ENCODE assay signal across 19 mouse cellular contexts in genomic region chr5:135579331-135579751, GRCm38 (mm10). TPM values are rescaled to one million over a fixed set of nuclear protein-coding genes. Genes with fewer than 3 reads are reported as not detected.
DNase-seq lines count a peak whose midpoint lies in the region; ATAC-seq and TF ChIP-seq lines count a peak whose summit lies in the region.
"Had no signal": no experiment of that assay in that cellular context is flagged by ENCODE, and none has a peak within 500 bp of the region (broad histone marks: within the 10 kb centered on the region; RNA-seq: fewer than 3 reads in every experiment).

No protein-coding gene starts in this region.

- peak; percentile 33 for DNase-seq in hindbrain, embryonic 14.5 days (ENCODE audit: low spot score)
- DNase-seq in R1 (ENCODE audit: low read depth, low spot score): peak; percentile 44
- DNase-seq in layer of hippocampus, adult 18-20 months (ENCODE audit: low spot score in 2 of 2): peak; percentile 59 to 71
- DNase-seq in left cerebral cortex, postnatal 36 days (ENCODE audit: low spot score in 2 of 2): peak; percentile 34 to 57
- no peak for DNase-seq in kidney, adult 9 months
- DNase-seq in lung, postnatal 0 days (ENCODE audit: low spot score): no peak
- DNase-seq: adrenal gland, postnatal 25 days; cerebellum, postnatal 25 days; kidney, postnatal 36 days; spleen, adult 18-20 months had no signal

- intact Hi-C loops in left cerebral cortex, postnatal 36 days (cut with DNase I): no loop called here

- no peak overlapping the region for H3K4me2 ChIP-seq in hindbrain, embryonic 14.5 days (replicated peaks)
- no peak overlapping the region for H3K4me2 ChIP-seq in hindbrain, embryonic 13.5 days
- no peak overlapping the region for H3K4me2 ChIP-seq in lung, postnatal 0 days (replicated peaks; ENCODE audit: low read depth, low read length)
- H3K4me2 ChIP-seq: heart, embryonic 12.5 days; liver, embryonic 15.5 days had no signal

- H3K4me3 ChIP-seq in hindbrain, embryonic 14.5 days (replicated peaks; ENCODE audit: low read length): no peak overlapping the region
- H3K4me3 ChIP-seq in hindbrain, embryonic 13.5 days: no peak overlapping the region
- H3K4me3 ChIP-seq in lung, postnatal 0 days (ENCODE audit: low read depth, low read length): no peak overlapping the region
- H3K4me3 ChIP-seq: heart, embryonic 12.5 days; liver, embryonic 15.5 days; megakaryocyte, embryonic 14.5 days had no signal

- no peak overlapping the region for H3K9ac ChIP-seq in hindbrain, embryonic 14.5 days
- H3K9ac ChIP-seq in hindbrain, embryonic 13.5 days: no peak overlapping the region
- no peak overlapping the region for H3K9ac ChIP-seq in lung, postnatal 0 days (replicated peaks; ENCODE audit: low read depth)
- H3K9ac ChIP-seq: heart, embryonic 12.5 days; liver, embryonic 15.5 days had no signal

- no peak overlapping the region for H3K27ac ChIP-seq in hindbrain, embryonic 14.5 days
- H3K27ac ChIP-seq in hindbrain, embryonic 13.5 days: no peak overlapping the region
- no peak overlapping the region for H3K27ac ChIP-seq in lung, postnatal 0 days (ENCODE audit: low read length)
- H3K27ac ChIP-seq: liver, embryonic 15.5 days had no signal

- no peaks in the 10 kb centered on the region for H3K27me3 ChIP-seq in hindbrain, embryonic 14.5 days (ENCODE audit: control insufficient read depth, insufficient read depth, low read length)
- no peaks in the 10 kb centered on the region for H3K27me3 ChIP-seq in hindbrain, embryonic 13.5 days
- H3K27me3 ChIP-seq in lung, postnatal 0 days (replicated peaks; ENCODE audit: insufficient read depth, low read length): no peaks in the 10 kb centered on the region
- H3K27me3 ChIP-seq: heart, embryonic 12.5 days; liver, embryonic 15.5 days had no signal

- ATAC-seq in hindbrain, embryonic 14.5 days (ENCODE audit: low FRiP score): no peak
- ATAC-seq in hindbrain, embryonic 13.5 days (ENCODE audit: low FRiP score): no peak
- no peak for ATAC-seq in monocyte, adult 5-6 weeks (replicated peaks; ENCODE audit: insufficient number of reproducible peaks, low FRiP score, low TSS enrichment, poor library complexity, severe bottlenecking)
- ATAC-seq in lung, postnatal 0 days: no peak

- no peaks in the 10 kb centered on the region for H3K36me3 ChIP-seq in hindbrain, embryonic 14.5 days (replicated peaks; ENCODE audit: control insufficient read depth, insufficient read depth)
- no peaks in the 10 kb centered on the region for H3K36me3 ChIP-seq in hindbrain, embryonic 13.5 days
- no peaks in the 10 kb centered on the region for H3K36me3 ChIP-seq in lung, postnatal 0 days (ENCODE audit: insufficient read depth, low read length)
- H3K36me3 ChIP-seq: heart, embryonic 12.5 days; liver, embryonic 15.5 days had no signal

- no peaks in the 10 kb centered on the region for H3K9me3 ChIP-seq in hindbrain, embryonic 14.5 days (ENCODE audit: control insufficient read depth, low read length)
- no peaks in the 10 kb centered on the region for H3K9me3 ChIP-seq in hindbrain, embryonic 13.5 days
- H3K9me3 ChIP-seq in lung, postnatal 0 days (ENCODE audit: low read length): no peaks in the 10 kb centered on the region
- H3K9me3 ChIP-seq: liver, embryonic 15.5 days had no signal

- no peak for TF ChIP-seq CTCF in lung, postnatal 0 days (IDR thresholded peaks at IDR 0.05)

- no peak for TF ChIP-seq EP300 in lung, postnatal 0 days (IDR thresholded peaks at IDR 0.05)

- no peaks in the 10 kb centered on the region for H3K4me1 ChIP-seq in hindbrain, embryonic 14.5 days (replicated peaks; ENCODE audit: control insufficient read depth, insufficient read depth, low read length)
- H3K4me1 ChIP-seq in hindbrain, embryonic 13.5 days (replicated peaks): no peaks in the 10 kb centered on the region
- no peaks in the 10 kb centered on the region for H3K4me1 ChIP-seq in lung, postnatal 0 days (ENCODE audit: insufficient read depth, low read depth, low read length)
- H3K4me1 ChIP-seq: heart, embryonic 12.5 days; liver, embryonic 15.5 days; megakaryocyte, embryonic 14.5 days had no signal

- 76% methylated on average over 10 of the region's 10 CpGs for WGBS in hindbrain, embryonic 14.5 days
- 75% methylated on average over 10 of the region's 10 CpGs for WGBS in hindbrain, embryonic 13.5 days
- WGBS in lung, postnatal 0 days: 72% methylated on average over 10 of the region's 10 CpGs

RNA-seq across cellular contexts. Expression of gene Ccl24, which starts 6.5 kb away (rescaled TPM):
- polyA plus RNA-seq in hindbrain, embryonic 14.5 days (2014; fragmentation: Nextera tagmentation; extraction: Ambion mirVana): 2.9 and 3.6 TPM in 2 replicates
- 3.7 and 4.4 TPM in 2 replicates for polyA plus RNA-seq in hindbrain, embryonic 13.5 days (2015; fragmentation: Nextera tagmentation; extraction: Ambion mirVana)
- total RNA-seq in layer of hippocampus, adult 18-20 months (2021): under 1 TPM in 1 of 2 experiments, not detected in 1; 0.67 TPM
- total RNA-seq in left cerebral cortex, postnatal 36 days (2021): under 1 TPM in 1 of 2 experiments, not detected in 1; 0.64 TPM
- not detected in 3 replicates for total RNA-seq in monocyte, adult 5-6 weeks (2017)
- polyA plus RNA-seq in lung, postnatal 0 days (2015; fragmentation: Nextera tagmentation; extraction: Ambion mirVana): 0.71 and 0.84 TPM in 2 replicates
- polyA plus RNA-seq: neural tube, embryonic 14.5 days had no signal

RNA-seq across cellular contexts. Expression of gene Ccl26, which starts 16.0 kb away (rescaled TPM):
- not detected in 2 replicates for polyA plus RNA-seq in hindbrain, embryonic 14.5 days (2014; fragmentation: Nextera tagmentation; extraction: Ambion mirVana)
- polyA plus RNA-seq in hindbrain, embryonic 13.5 days (2015; fragmentation: Nextera tagmentation; extraction: Ambion mirVana): not detected in 2 replicates
- not detected for total RNA-seq in layer of hippocampus, adult 18-20 months (2021)
- not detected for total RNA-seq in left cerebral cortex, postnatal 36 days (2021)
- total RNA-seq in monocyte, adult 5-6 weeks (2017): not detected in 3 replicates
- not detected in 2 replicates for polyA plus RNA-seq in lung, postnatal 0 days (2015; fragmentation: Nextera tagmentation; extraction: Ambion mirVana)
- total RNA-seq: adrenal gland, postnatal 25 days; gastrocnemius, adult 18-20 months had no signal
- polyA plus RNA-seq: embryonic facial prominence, embryonic 14.5 days; heart, embryonic 12.5 days; intestine, embryonic 14.5 days; liver, embryonic 15.5 days; neural tube, embryonic 14.5 days had no signal

RNA-seq across cellular contexts. Expression of gene Hip1, which starts 34.4 kb away (rescaled TPM):
- polyA plus RNA-seq in hindbrain, embryonic 14.5 days (2014; fragmentation: Nextera tagmentation; extraction: Ambion mirVana): 48.4 and 49.4 TPM in 2 replicates
- polyA plus RNA-seq in hindbrain, embryonic 13.5 days (2015; fragmentation: Nextera tagmentation; extraction: Ambion mirVana): 38.4 and 38.5 TPM in 2 replicates
- total RNA-seq in layer of hippocampus, adult 18-20 months (2021): 10 to 100 TPM; 34.6 to 34.8 TPM
- 10 to 100 TPM; 44.6 to 61.3 TPM for total RNA-seq in left cerebral cortex, postnatal 36 days (2021)
- total RNA-seq in monocyte, adult 5-6 weeks (2017): 136 to 193 TPM (median 152 TPM) in 3 replicates
- 17.7 and 20.8 TPM in 2 replicates for polyA plus RNA-seq in lung, postnatal 0 days (2015; fragmentation: Nextera tagmentation; extraction: Ambion mirVana)

RNA-seq across cellular contexts. Expression of gene Rhbdd2, which starts 53.1 kb away (rescaled TPM):
- polyA plus RNA-seq in hindbrain, embryonic 14.5 days (2014; fragmentation: Nextera tagmentation; extraction: Ambion mirVana): 103 and 104 TPM in 2 replicates
- 85.3 and 89.3 TPM in 2 replicates for polyA plus RNA-seq in hindbrain, embryonic 13.5 days (2015; fragmentation: Nextera tagmentation; extraction: Ambion mirVana)
- 10 to 100 TPM; 83.2 to 83.9 TPM for total RNA-seq in layer of hippocampus, adult 18-20 months (2021)
- 10 to 100 TPM; 77.2 to 90.2 TPM for total RNA-seq in left cerebral cortex, postnatal 36 days (2021)
- total RNA-seq in monocyte, adult 5-6 weeks (2017): 2.1 to 6.4 TPM (median 3.2 TPM) in 3 replicates
- 24.7 and 25.8 TPM in 2 replicates for polyA plus RNA-seq in lung, postnatal 0 days (2015; fragmentation: Nextera tagmentation; extraction: Ambion mirVana)

Comparison
In these comparisons a context has a peak if more than half of its experiments do, and no peak if none do; other contexts are left out.
1. DNase-seq: peak in hindbrain, embryonic 14.5 days (single experiment), R1 (single experiment), layer of hippocampus, adult 18-20 months (2 of 2) and left cerebral cortex, postnatal 36 days (2 of 2); none in kidney, adult 9 months (single experiment) and lung, postnatal 0 days (single experiment).